Mouse (Mus musculus) gastrocnemius, postnatal 14 days (tissue): ENCODE results near the gene Scnn1a. TPM values are rescaled to one million over a fixed set of nuclear protein-coding genes. Genes with fewer than 3 reads are reported as not detected.

Experiments
- DNase-seq: peaks from one replicate; pipeline ENCODE4 v3.0.0; 2021; ENCODE audit warnings: mixed read lengths
- intact Hi-C: fragments of 180-260 bp; cut with DNase I; formaldehyde crosslinking; loops from one replicate; pipeline ENCODE4 v1.15.1; 2025; ENCODE audit warnings: low total_unique reads
- total RNA-seq, 2 experiments: library from RNA; stranded (reverse); gene quantifications; 2 replicates each; pipeline ENCODE4 v1.2.3; 2021

Scnn1a gene
- total RNA-seq, 2 experiments from 2014 or later = 0.22 to 0.27 TPM

GRCm38 (mm10) chr6:125305465-125305864 lies 15.0 kb upstream of the Scnn1a start:
- DNase-seq = no peak
- intact Hi-C loops = no loop called here

- DNase-seq = no peak
- intact Hi-C loops = no loop called here
These were observed 13.4 kb upstream of the Scnn1a start for GRCm38 (mm10) chr6:125307091-125307490.

- intact Hi-C loops = no loop called here
- DNase-seq = no peak
These were observed 11.5 kb upstream of the Scnn1a start for GRCm38 (mm10) chr6:125308921-125309320.

GRCm38 (mm10) chr6:125309406-125309805 lies 11.1 kb upstream of the Scnn1a start:
- intact Hi-C loops = no loop called here
- no peak for DNase-seq

DNA sequence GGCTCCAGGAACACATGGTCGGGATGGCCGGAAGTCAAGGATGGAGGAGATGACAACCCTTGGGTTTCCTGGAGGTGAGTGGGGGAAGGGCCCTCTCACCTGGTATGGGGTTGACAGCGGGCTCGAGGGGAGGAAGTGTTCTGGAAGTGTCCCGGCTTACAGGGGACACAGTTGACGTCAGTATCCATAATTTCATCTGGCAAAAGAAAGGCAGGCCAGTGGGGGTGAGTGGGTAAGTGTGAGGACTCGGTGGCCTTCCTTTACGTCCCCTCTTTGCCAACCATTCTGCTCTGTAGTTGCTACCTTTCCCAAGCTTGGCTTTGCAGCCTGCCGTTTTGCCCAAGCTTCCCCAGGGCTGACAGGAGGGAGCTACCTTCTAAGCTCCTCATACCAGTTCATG lies 8.3 kb upstream of the Scnn1a start:
- intact Hi-C loops = no loop called here

GRCm38 (mm10) chr6:125312581-125313355 lies 7.7 kb upstream of the Scnn1a start:
- intact Hi-C loops = no loop called here
- DNase-seq = no peak

More for the DNA sequence above, 8.3 kb upstream of the Scnn1a start:
- DNase-seq = no peak

DNA sequence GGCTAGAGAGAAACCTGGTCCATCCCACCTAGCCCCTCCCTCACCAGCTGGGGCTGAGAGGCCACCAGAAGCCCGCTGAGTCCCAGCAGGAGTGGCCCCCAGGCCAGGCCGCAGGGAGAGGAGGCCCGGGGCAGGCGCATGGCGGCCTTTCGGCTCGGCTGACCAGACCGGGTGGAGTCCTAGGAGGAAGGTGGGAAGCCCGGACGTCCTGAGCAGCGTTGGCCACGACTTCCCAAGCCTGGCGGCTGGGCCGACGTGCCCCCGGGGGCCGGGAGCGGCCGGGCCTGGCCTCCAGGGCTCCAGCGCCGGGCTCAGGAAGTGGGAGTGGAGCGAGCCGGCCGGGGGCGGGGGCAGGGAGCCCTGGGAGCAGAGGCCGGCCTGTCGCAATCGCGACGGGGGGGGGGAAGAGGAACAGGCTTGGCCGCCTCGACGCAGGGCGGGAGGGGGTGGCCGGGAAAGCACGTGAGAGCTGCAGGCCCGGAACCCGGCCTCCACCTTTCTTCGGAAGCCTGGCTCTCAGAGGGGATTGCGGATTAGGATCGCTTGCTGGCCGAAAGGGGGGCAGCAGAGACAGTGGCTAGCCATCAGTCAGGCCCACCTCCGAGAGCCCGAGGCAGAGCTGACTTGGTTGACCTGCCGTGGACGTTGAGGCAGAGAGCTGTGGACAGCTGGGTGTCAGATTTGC lies 6.8 kb upstream of the Scnn1a start, which contains the start of gene Ltbr:
Ltbr (minus strand) TSS at position 340 of the 685 bp plus-strand sequence.
- peak; percentile 94 for DNase-seq
- intact Hi-C loops = no loop called here

DNA sequence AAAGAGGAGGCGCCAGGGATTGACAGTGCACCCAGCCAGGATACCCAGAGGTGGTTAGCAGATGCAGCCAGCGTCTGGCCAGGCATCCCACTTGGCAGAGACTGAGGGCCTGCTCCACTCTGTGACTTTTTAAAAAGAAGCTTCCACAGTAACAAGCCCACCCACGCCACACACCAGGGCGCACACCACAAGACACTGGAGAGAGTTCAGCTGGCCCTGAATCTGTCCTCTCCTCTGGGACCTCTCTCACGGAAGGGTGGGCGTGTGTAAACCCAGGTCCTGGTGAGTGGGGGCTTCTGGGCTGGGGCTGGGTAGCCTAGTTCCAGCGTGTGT lies 6.3 kb upstream of the Scnn1a start:
- intact Hi-C loops = no loop called here

DNA sequence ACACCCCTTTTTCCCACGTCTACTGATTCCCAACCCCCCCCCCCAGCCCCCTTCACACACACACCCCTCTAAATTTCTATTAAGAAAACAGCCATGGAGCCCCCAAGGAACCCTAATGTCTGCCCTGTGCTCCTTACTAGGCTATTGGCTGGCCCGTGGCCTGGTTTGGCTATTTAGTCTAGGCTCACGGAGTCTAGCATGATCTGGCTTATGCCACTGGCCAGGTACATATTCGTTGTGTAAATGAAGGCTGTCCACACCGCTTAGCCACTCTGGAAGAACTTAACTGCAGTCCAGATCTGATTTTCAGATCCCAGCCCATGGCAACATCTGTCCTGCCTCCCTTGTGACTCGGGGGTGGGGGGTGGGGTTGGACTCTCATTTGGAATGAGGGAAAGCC lies 5.7 kb upstream of the Scnn1a start:
- intact Hi-C loops = no loop called here
- DNase-seq = no peak

More for the DNA sequence above, 6.3 kb upstream of the Scnn1a start:
- no peak for DNase-seq

DNA sequence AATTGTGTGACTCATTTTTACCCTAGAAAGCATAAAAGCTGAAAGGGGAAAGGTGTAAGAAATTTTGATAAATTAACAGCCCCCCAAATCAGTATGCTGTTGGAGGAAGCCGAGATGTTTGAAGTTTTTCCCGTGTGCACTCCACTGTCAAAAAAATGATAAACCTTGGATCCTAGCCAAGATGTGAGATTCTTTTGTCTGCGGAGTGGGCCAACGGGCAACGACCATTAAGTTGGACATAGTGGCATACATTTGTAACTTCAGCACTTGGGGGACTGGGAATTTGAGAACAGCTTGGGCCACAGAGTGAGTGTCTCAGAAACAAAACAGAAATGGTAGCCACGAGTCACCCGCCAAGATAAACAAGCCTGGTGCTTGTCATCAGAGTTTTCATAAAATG lies 3.4 kb upstream of the Scnn1a start:
- intact Hi-C loops = no loop called here

DNA sequence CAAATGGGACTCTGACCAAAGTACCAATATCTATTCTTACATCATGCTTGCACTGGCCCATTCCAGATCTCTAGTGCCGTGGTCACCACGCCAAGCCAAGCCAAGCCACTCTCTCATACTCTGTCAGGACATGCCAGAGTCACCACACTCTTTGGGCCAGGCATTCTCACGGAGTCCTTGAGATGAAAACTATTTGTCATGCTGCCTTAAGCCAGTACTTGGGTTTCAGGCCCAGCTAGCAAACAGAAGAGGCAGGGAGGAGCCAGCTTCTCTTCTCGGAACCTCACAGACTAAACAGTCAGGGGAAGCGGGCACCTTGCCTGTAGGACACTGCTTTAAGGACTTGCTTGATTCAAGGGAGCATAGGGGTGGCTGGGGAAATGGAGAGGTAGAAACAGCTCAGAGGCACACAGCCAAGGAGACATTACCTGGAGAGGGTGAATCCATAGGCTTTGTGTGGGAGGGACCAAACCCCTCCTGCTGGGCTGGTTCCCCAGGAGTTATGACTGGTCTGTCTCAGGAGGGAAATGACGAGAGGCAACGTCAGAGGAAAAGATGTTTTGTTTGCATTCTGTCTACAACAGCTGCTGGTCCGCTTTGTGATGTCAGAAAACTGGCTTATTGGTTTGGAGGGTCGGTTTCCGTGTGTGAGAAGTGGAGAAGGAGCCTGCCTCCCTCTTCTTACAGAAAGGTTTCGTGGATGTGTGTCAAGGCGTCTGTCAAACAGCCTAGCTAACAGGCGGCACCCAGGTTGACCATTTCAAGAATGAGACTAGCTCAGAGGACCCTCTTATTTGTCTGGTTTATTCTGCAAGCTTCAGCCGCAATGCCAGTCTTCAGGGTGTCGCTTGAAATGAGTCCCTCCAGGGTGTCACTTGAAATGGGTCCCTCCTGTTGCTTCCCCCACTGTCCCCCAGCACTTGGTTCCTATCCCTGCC lies 1.2 kb upstream of the Scnn1a start:
- intact Hi-C loops = no loop called here

More for the DNA sequence above, 3.4 kb upstream of the Scnn1a start:
- no peak for DNase-seq

GRCm38 (mm10) chr6:125319919-125320296 lies 551 bp upstream of the Scnn1a start:
- intact Hi-C loops = no loop called here
- no peak for DNase-seq

More for the DNA sequence above, 1.2 kb upstream of the Scnn1a start:
- DNase-seq = no peak

DNA sequence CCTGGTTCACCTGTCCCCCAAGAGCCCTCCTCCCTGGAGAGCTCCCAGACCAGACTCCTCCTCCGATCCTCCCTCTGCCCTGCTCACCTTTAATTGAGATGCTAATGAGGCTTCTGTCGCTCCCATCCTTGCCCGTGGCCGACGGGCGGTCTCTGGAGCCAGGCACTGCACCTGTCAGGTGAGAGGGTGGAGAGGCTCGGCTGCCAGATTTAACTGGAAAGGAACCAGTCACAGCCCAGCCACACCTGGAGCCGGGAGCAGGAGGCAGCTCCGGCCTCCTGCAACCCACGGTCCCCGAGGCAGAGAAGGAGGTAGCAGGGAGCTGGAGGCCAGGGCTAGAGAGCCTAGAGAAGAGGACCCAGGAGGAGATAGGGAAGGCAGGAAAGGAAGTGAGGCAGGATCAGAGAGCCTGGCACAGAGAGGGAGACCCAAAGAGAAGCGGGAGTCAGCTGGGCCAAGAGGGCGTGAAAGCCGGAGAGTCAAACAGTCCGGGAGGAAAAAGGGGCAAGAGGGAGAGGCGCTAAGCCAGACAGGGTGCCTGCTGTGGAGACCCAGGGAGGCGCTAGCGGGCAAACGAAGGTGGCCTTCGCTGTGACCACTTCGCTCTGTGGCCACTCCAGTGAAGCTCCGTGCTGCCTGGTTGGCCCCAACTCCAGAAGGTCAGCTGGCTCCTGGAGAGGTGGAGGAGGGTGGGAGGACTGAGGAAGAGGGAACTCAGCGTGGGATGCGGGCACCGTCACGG lies 826 bp downstream of the Scnn1a start:
- intact Hi-C loops = no loop called here
- no peak for DNase-seq

DNA sequence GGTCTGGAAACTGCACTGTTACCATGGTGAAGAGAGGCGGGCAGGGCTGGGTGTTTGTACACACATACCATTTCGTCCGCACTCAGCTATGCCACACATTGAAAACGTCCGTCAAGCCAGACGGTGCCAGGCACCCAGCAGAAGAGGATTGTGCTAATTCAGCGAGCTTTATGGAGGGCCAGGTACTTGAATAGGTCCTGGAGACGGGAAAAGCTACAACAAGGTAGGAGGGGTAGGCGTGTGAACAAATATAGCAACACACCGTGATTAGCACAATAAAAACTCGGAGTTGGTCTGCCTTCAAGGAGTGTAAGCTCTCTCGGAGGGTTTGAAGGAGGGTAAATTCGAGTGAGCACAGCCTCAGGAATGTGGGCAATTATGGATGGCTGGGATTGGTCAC lies 2.3 kb downstream of the Scnn1a start:
- DNase-seq = no peak
- intact Hi-C loops = no loop called here

DNA sequence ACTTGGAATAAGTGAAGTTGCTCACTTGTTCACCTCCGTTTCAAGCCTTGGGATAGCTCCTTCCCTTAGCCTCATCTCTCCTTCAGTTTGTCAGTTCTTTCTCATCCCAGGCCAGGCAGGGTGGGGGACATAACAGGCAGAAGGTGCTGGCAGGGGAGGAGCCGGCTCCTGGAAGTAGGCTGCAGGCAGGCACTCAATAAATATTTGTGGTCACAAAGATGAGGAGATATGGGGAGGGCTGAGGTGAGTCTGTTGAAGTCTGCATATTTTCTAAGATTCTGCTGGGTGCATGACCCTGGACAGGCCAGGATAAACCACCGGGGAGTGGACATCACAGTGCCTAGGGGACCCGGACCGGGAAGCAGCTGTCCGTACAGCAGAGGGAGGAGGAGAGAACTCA lies 3.1 kb downstream of the Scnn1a start:
- intact Hi-C loops = no loop called here
- DNase-seq = no peak

GRCm38 (mm10) chr6:125325337-125325736 lies 4.9 kb downstream of the Scnn1a start:
- DNase-seq = no peak
- intact Hi-C loops = loop anchor here (5.0 kb wide), 1 partner anchor 37 kb away; no protein-coding TSS in a partner anchor

GRCm38 (mm10) chr6:125328243-125328642 lies 7.8 kb downstream of the Scnn1a start:
- peak; percentile 46 for DNase-seq
- intact Hi-C loops = loop anchor here (5.0 kb wide), 1 partner anchor 34 kb away; no protein-coding TSS in a partner anchor

DNA sequence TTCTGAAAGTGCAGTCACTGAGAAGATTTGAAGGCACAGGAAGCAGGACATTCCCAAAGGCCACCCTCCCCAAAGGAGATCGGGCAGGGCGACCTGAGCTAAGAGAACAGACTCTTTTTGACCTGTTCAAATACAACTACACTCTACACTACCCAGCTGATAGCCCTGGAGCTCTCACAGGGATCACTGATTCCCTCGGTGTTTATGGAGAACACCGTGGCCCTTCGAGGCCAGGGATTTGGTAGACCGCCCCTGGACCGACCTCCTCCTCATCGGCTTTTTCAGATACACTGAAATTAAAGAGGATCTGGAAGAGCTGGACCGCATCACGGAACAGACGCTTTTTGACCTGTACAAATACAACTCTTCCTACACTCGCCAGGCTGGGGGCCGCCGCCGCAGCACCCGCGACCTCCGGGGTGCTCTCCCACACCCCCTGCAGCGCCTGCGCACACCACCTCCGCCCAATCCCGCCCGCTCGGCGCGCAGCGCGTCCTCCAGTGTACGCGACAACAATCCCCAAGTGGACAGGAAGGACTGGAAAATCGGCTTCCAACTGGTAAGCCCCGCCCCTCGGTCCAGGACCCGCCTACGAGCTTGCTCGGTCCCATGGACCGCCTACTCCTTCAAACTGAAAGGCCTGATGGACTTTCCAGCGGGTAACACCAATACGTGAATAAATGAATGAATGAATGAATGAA lies 10.3 kb downstream of the Scnn1a start:
- DNase-seq = peak; percentile 92
- intact Hi-C loops = no loop called here
